Mouse (Mus musculus) thymus, adult 2 months (tissue): ENCODE results near the gene Arhgap10.

Source experiments
- CTCF ChIP-seq: fragments of 200-500 bp; IDR thresholded peaks from 2 replicates; pipeline ENCODE4 v1.5.1; 2012; ENCODE audit warnings: mild to moderate bottlenecking, control low read depth, low read length, moderate library complexity, borderline replicate concordance; ENCODE audit not compliant: control insufficient read depth, poor library complexity, insufficient read depth; ENCODE audit errors: extremely low read depth
- POLR2A ChIP-seq: fragments of 200-500 bp; IDR thresholded peaks from 2 replicates; pipeline ENCODE4 v1.6.1; 2012; ENCODE audit warnings: mild to moderate bottlenecking, low read length, control low read depth, moderate library complexity; ENCODE audit not compliant: control insufficient read depth, poor library complexity, insufficient read depth; ENCODE audit errors: extremely low read depth

DNA sequence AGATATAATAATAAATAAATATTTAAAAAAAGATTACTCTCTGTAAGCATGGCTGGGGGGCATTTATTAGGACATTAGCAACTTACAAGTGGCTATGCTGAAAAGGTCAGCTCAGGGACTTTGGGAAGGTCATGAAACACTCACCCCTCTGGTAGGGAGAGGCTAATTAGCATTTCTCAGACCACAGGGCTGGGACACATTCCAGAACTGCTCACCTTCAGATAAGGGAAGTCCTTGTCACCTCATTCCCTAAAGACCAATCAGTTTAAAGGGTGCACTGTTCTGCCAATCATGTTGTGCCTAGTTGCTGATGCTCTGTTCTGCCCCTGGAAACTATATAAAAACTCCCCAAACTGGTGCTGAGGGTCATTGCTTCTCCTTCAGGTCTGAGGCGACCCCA, 20.5 kb upstream of the Arhgap10 start:
- TF ChIP-seq POLR2A, result no peak
- no peak for TF ChIP-seq CTCF
